Mouse (Mus musculus): ENCODE measurements around the gene Tmprss11e. TPM values are rescaled to one million over a fixed set of nuclear protein-coding genes. Genes with fewer than 3 reads are reported as not detected.

Gene Tmprss11e
- total and polyA plus RNA-seq, 2 experiments from 2014 or later, result not detected

DNA sequence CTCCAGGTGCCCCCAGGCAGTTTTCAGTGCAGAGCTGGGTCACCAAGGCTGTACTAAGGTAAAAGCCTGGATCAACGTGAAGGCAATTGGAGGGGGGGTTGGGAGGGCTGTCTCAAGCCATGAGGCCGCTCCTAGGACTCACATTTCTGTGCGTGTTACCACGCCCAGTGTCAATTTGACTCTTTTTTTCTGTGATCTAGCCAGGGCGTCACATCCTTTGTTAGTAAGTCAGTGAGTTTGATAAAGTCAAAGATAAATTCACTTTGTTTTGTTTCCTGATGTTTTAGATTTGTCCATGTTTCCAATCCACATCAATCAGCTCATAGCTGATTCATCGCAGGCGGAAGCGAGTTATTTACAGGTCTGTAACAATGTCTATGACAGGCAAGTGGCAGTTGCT lies 37.4 kb upstream of the Tmprss11e start:
- Histone ChIP-seq H3K4me1 (ENCODE audit: insufficient read depth, low read length) (no peaks in the 10 kb centered on the region), H3K4me2 (ENCODE audit: low read depth, low read length, poor library complexity, severe bottlenecking) (no peak overlapping the region), H3K27ac (ENCODE audit: low read depth, low read length) (no peak overlapping the region), H3K9ac (replicated peaks; ENCODE audit: low read length, poor library complexity, severe bottlenecking) (no peak overlapping the region), H3K27me3 (ENCODE audit: insufficient read depth, low read length) (no peaks in the 10 kb centered on the region), H3K4me3 (ENCODE audit: low read depth, low read length) (no peak overlapping the region), H3K9me3 (ENCODE audit: low read length) (no peaks in the 10 kb centered on the region), H3K36me3 (ENCODE audit: insufficient read depth, low read length) (no peaks in the 10 kb centered on the region)
- no peak for DNase-seq (ENCODE audit: low spot score)
- no peak for ATAC-seq (ENCODE audit: low FRiP score)
- no peak for TF ChIP-seq CTCF (IDR thresholded peaks at IDR 0.05)
- 66% methylated on average over 8 of the region's 8 CpGs for WGBS

DNA sequence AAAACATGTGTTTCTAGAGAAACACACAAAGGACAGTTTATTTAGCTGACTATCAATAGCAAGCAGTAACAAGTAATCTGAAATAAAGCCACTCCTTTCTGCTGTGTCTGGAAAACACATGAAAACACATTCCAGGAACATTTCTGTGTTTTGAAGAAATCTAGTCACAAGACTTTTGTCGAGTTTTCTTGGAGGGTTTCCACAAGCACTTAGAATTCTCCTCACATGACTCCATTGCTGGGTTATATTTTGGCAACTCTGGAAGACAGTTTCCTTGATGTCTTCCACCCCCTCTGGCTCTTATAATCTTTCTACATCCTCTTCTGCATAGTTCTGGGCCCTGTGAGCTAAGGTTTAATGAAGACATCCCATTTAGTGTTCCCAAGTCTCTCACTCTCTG lies 32.9 kb upstream of the Tmprss11e start:
- Histone ChIP-seq H3K27me3 (ENCODE audit: insufficient read depth, low read length) (no peaks in the 10 kb centered on the region), H3K4me1 (ENCODE audit: insufficient read depth, low read length) (no peaks in the 10 kb centered on the region), H3K4me2 (ENCODE audit: low read depth, low read length, poor library complexity, severe bottlenecking) (no peak overlapping the region), H3K9me3 (ENCODE audit: low read length) (no peaks in the 10 kb centered on the region), H3K9ac (replicated peaks; ENCODE audit: low read length, poor library complexity, severe bottlenecking) (no peak overlapping the region), H3K36me3 (ENCODE audit: insufficient read depth, low read length) (no peaks in the 10 kb centered on the region), H3K4me3 (ENCODE audit: low read depth, low read length) (no peak overlapping the region), H3K27ac (ENCODE audit: low read depth, low read length) (no peak overlapping the region)
- DNase-seq (ENCODE audit: low spot score), result no peak
- ATAC-seq (ENCODE audit: low FRiP score), result no peak
- TF ChIP-seq CTCF (IDR thresholded peaks at IDR 0.05), result no peak
- 91% methylated on average over 1 of the region's 1 CpGs for WGBS

DNA sequence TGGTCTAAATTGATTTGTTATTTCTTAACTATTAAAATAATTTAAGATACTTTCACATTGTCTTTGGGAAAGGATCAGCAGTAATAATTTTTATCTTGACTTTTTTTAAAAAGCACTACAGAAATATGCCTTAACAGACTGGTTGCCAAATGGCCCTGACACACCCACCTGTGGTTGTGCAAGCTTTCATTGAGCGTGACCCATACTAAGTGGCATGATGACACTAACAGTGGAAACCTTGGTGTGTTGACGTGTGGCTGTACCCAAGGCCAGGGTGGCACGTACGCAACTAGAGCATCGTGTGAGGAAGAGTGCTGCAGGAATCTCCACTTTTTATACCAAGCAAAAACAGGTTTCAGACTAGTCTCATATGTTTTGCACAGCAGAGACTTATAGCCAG lies 31.3 kb upstream of the Tmprss11e start:
- no peak for TF ChIP-seq CTCF (IDR thresholded peaks at IDR 0.05)
- Histone ChIP-seq H3K4me3 (ENCODE audit: low read depth, low read length) (no peak overlapping the region), H3K9me3 (ENCODE audit: low read length) (no peaks in the 10 kb centered on the region), H3K4me2 (ENCODE audit: low read depth, low read length, poor library complexity, severe bottlenecking) (no peak overlapping the region), H3K27ac (ENCODE audit: low read depth, low read length) (no peak overlapping the region), H3K27me3 (ENCODE audit: insufficient read depth, low read length) (no peaks in the 10 kb centered on the region), H3K4me1 (ENCODE audit: insufficient read depth, low read length) (no peaks in the 10 kb centered on the region), H3K9ac (replicated peaks; ENCODE audit: low read length, poor library complexity, severe bottlenecking) (no peak overlapping the region), H3K36me3 (ENCODE audit: insufficient read depth, low read length) (no peaks in the 10 kb centered on the region)
- ATAC-seq (ENCODE audit: low FRiP score) (no peak), DNase-seq (ENCODE audit: low spot score) (no peak)
- WGBS, result 94% methylated on average over 5 of the region's 5 CpGs

DNA sequence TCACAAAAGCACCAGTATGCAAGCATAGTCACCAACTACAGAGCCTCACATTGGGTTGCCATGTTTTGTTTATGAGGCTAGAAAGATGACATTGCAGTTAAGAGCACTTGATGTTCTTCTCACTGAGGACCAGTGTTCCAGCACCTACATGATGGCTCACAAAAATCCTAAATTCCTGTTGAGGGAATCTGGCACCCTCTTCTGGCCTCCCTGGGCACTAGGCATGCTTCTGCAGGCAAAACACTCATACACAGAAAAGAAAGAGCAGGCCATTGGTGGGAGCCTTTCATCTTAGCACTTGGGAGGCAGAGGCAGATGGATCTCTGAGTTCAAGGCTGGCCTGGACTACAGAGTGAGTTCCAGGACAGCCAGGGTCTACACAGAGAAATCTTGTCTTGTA lies 25.4 kb upstream of the Tmprss11e start:
- Histone ChIP-seq H3K27ac (ENCODE audit: low read depth, low read length) (no peak overlapping the region), H3K27me3 (ENCODE audit: insufficient read depth, low read length) (no peaks in the 10 kb centered on the region), H3K4me2 (ENCODE audit: low read depth, low read length, poor library complexity, severe bottlenecking) (no peak overlapping the region), H3K36me3 (ENCODE audit: insufficient read depth, low read length) (no peaks in the 10 kb centered on the region), H3K9ac (replicated peaks; ENCODE audit: low read length, poor library complexity, severe bottlenecking) (no peak overlapping the region), H3K4me3 (ENCODE audit: low read depth, low read length) (no peak overlapping the region), H3K4me1 (ENCODE audit: insufficient read depth, low read length) (no peaks in the 10 kb centered on the region), H3K9me3 (ENCODE audit: low read length) (no peaks in the 10 kb centered on the region)
- DNase-seq (ENCODE audit: low spot score) (no peak), ATAC-seq (ENCODE audit: low FRiP score) (no peak)
- no peak for TF ChIP-seq CTCF (IDR thresholded peaks at IDR 0.05)

DNA sequence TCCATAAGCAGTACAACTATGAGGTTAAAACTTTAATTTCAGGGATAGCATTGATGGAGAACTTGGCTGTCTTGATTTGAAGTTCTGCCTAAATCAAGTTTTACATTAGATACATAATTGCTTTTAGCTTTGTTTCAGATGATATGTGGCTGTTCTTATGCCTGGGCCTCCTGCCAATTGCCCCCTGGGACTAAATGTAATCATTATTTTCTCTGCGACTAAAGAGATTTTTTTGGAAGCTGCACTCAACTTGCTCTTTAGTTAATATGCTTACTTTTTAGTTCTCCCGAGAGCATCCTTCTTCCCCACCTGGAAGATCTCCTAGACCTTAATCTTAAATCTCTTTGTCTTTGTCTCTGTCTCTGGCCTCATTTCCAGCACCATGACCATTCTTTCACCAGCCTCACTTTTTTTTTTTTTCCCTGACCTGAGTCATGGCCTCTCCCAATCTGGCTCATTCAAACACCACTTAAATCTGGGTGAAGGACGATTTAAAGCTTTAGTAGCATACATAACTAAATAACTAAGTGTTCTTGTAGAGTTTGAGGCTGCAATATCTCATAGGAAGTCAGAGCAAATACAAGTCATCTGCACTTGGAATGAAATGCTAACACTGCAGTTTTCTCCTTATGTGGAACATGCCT lies 23.5 kb upstream of the Tmprss11e start:
- no peaks in the 10 kb centered on the region for H3K36me3 ChIP-seq (ENCODE audit: insufficient read depth, low read length)
- no peak overlapping the region for H3K27ac ChIP-seq (ENCODE audit: low read depth, low read length)
- no peak for TF ChIP-seq CTCF (IDR thresholded peaks at IDR 0.05)
- H3K4me1 ChIP-seq (ENCODE audit: insufficient read depth, low read length), result no peaks in the 10 kb centered on the region
- H3K4me2 ChIP-seq (ENCODE audit: low read depth, low read length, poor library complexity, severe bottlenecking), result no peak overlapping the region
- no peak overlapping the region for H3K9ac ChIP-seq (replicated peaks; ENCODE audit: low read length, poor library complexity, severe bottlenecking)
- H3K4me3 ChIP-seq (ENCODE audit: low read depth, low read length), result no peak overlapping the region
- WGBS, result 39% methylated on average over 3 of the region's 3 CpGs
- no peak for ATAC-seq (ENCODE audit: low FRiP score)
- no peaks in the 10 kb centered on the region for H3K27me3 ChIP-seq (ENCODE audit: insufficient read depth, low read length)
- no peak for DNase-seq (ENCODE audit: low spot score)
- no peaks in the 10 kb centered on the region for H3K9me3 ChIP-seq (ENCODE audit: low read length)

GRCm38 (mm10) chr5:86742796-86743195 lies 2.8 kb downstream of the Tmprss11e start:
- H3K36me3 ChIP-seq (ENCODE audit: insufficient read depth, low read length), result no peaks in the 10 kb centered on the region
- H3K9ac ChIP-seq (replicated peaks; ENCODE audit: low read length, poor library complexity, severe bottlenecking), result no peak overlapping the region
- ATAC-seq (ENCODE audit: low FRiP score), result no peak
- no peak overlapping the region for H3K4me2 ChIP-seq (ENCODE audit: low read depth, low read length, poor library complexity, severe bottlenecking)
- H3K4me1 ChIP-seq (ENCODE audit: insufficient read depth, low read length), result no peaks in the 10 kb centered on the region
- TF ChIP-seq CTCF (IDR thresholded peaks at IDR 0.05), result no peak
- 75% methylated on average over 3 of the region's 3 CpGs for WGBS
- no peaks in the 10 kb centered on the region for H3K9me3 ChIP-seq (ENCODE audit: low read length)
- no peak overlapping the region for H3K27ac ChIP-seq (ENCODE audit: low read depth, low read length)
- DNase-seq (ENCODE audit: low spot score), result no peak
- H3K27me3 ChIP-seq (ENCODE audit: insufficient read depth, low read length), result no peaks in the 10 kb centered on the region
- H3K4me3 ChIP-seq (ENCODE audit: low read depth, low read length), result no peak overlapping the region

Measured in midbrain, postnatal 0 days (tissue).